Mouse (Mus musculus) heart, postnatal 4 days (tissue): Measurements from ENCODE around the gene Ip6k2. TPM values are rescaled to one million over a fixed set of nuclear protein-coding genes. Genes with fewer than 3 reads are reported as not detected.

Experiments
- microRNA-seq, 2 experiments: library from miRNA; unstranded; fragments of <30 nt; microRNA quantifications; one replicate each; pipeline ENCODE4 v1.2.0; 2021 to 2022
- total RNA-seq, 2 experiments: library from RNA; stranded (reverse); gene quantifications; 2 replicates each; pipeline ENCODE4 v1.2.3; 2021

Ip6k2 gene
- total RNA-seq, 2 experiments from 2014 or later: 43.7 to 48.5 TPM

Small RNAs within 50 kb of the gene (microRNA-seq; reads per million reads assigned to microRNA genes)
- 0 reads per million in 2 experiments for gene Gm23156

Other genes starting within 250 kb of the Ip6k2 start
- 10 to 100 TPM; 77.5 to 79.6 TPM for gene Impdh2, start 223.5 kb upstream of the Ip6k2 start, total RNA-seq
- 10 to 100 TPM; 57.0 to 64.2 TPM for gene Ndufaf3, start 216.4 kb upstream of the Ip6k2 start, total RNA-seq
- gene Dalrd3, start 213.9 kb upstream of the Ip6k2 start, total RNA-seq: 10 to 100 TPM; 20.6 to 21.6 TPM
- gene Wdr6, start 205.1 kb upstream of the Ip6k2 start, total RNA-seq: 10 to 100 TPM; 36.6 to 40.0 TPM
- gene P4htm, start 186.1 kb upstream of the Ip6k2 start, total RNA-seq: 10 to 100 TPM; 13.2 to 13.4 TPM
- gene Arih2, start 134.4 kb upstream of the Ip6k2 start, total RNA-seq: 10 to 100 TPM; 60.7 to 76.7 TPM
- 100 to 1,000 TPM; 206 to 213 TPM for gene Slc25a20, start 121.7 kb upstream of the Ip6k2 start, total RNA-seq
- gene Prkar2a, start 94.5 kb upstream of the Ip6k2 start, total RNA-seq: 10 to 100 TPM; 74.0 to 79.7 TPM
- 1 to 10 TPM; 8.1 to 8.2 TPM for gene Nckipsd, start 24.6 kb downstream of the Ip6k2 start, total RNA-seq
- under 1 TPM; 0.07 TPM for gene Celsr3, start 42.5 kb downstream of the Ip6k2 start, total RNA-seq
- 10 to 100 TPM in 1 of 2 experiments, 1 to 10 TPM in 1; 8.4 to 10.1 TPM for gene Slc26a6, start 69.5 kb downstream of the Ip6k2 start, total RNA-seq
- gene Tmem89, start 130.8 kb downstream of the Ip6k2 start, total RNA-seq: not detected
- gene Uqcrc1, start 152.8 kb downstream of the Ip6k2 start, total RNA-seq: 1,000 to 10,000 TPM; 1,397 to 1,461 TPM
- 1 to 10 TPM in 1 of 2 experiments, under 1 TPM in 1; 0.81 to 1.3 TPM for gene Col7a1, start 169.8 kb downstream of the Ip6k2 start, total RNA-seq
- gene Ucn2, start 202.2 kb downstream of the Ip6k2 start, total RNA-seq: not detected
- 1 to 10 TPM; 3.4 TPM for gene Pfkfb4, start 208.0 kb downstream of the Ip6k2 start, total RNA-seq